Mouse (Mus musculus) duodenum, adult 2 months (tissue): Measurements from ENCODE around the gene C1qc. TPM values are rescaled to one million over a fixed set of nuclear protein-coding genes. Genes with fewer than 3 reads are reported as not detected.

Experiments
- polyA plus RNA-seq: library from polyadenylated mRNA; depleted of rRNA; stranded (reverse); fragments of >200 nt; gene quantifications from 2 replicates; pipeline ENCODE4 v1.2.3, GENCODE M21; 2012; ENCODE audit warnings: low replicate concordance; rRNA removed

Gene C1qc
- 75.1 and 129 TPM in 2 replicates for polyA plus RNA-seq

GRCm38 (mm10) chr4:136892811-136893210, at the start of gene C1qc:
Gene C1qc, minus strand, starts transcription at chr4:136893065.

GRCm38 (mm10) chr4:136898637-136899036, 5.8 kb upstream of the C1qc start, which contains the start of gene C1qa:
Gene C1qa, minus strand, starts transcription at chr4:136898803.

GRCm38 (mm10) chr4:136886101-136886500, 6.8 kb downstream of the C1qc start, which contains the start of gene C1qb:
Gene C1qb, minus strand, starts transcription at chr4:136886187.

Other genes with a start within 250 kb of the C1qc start
- gene Ephb2, start 57.1 kb downstream of the C1qc start, polyA plus RNA-seq = 21.0 and 58.9 TPM in 2 replicates
- 36.2 and 73.0 TPM in 2 replicates for gene C1qb, start 6.9 kb downstream of the C1qc start, polyA plus RNA-seq
- gene C1qa, start 5.7 kb upstream of the C1qc start, polyA plus RNA-seq = 42.7 and 97.2 TPM in 2 replicates
- 0.02 and 0.04 TPM in 2 replicates for gene Epha8, start 63.8 kb upstream of the C1qc start, polyA plus RNA-seq
- gene Zbtb40, start 155.7 kb upstream of the C1qc start, polyA plus RNA-seq = 3.2 and 5.0 TPM in 2 replicates